Mouse (Mus musculus) neural tube, embryonic 10.5 days (tissue): ENCODE results near the gene Tnnt3.
A peak's percentile ranks its signal among the peaks of the same experiment; 100 is the strongest.

Experiments used
- DNase-seq: peaks from one replicate; pipeline ENCODE4 v3.0.0-alpha.2; 2017; ENCODE audit warnings: low spot score; ENCODE audit errors: extremely low spot score

The Tnnt3 gene

DNA sequence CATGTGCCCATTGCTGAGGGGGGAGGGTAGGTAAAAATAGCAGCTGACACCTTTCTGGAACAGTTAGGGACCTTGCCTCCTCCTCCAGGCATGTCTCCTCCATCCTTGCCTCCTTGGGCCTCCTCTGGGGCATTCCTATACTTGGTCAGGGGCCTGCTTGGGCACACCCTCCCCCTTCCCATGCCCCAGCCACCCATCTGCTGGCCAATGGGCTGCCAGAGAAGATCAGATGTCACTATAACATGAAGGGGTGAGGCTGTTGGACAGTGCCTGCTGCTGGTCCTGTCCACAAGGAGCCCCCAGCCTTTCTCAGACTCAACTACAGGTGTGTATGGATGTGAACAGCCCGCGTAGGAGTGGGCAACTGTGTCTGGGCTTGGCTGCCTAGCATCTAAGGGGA is at the start of gene Tnnt3:
Gene Tnnt3 (plus strand): TSS at position 262 of the 400 bp plus-strand sequence.
- DNase-seq: no peak

DNA sequence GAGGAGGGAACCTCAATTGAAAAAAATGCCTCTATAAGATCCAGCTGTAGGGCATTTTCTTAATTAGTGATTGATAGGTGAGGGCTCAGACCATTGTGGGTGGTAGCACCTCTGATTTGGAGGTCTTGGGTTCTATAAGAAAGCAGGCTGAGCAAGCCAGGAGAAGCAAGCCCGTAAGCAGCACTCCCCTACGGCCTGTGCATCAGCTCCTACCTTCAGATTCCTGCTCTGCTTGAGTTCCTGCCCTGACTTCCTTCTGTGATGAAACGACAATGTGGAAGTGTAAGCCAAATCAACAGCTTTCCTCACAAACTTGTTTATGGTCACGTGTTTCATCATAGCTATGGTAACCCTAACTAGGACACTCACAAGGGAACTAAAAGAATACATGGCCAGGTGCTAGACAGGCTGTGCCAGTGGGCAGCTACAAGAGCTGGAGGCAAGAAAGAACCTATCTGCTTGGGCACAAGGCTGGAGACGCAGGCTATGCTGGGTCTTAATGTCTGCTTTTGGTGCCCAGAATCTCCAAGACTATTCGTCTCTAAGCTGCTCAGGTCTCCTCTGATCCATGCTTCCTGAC is 49.5 kb upstream of the Tnnt3 start:
- no peak for DNase-seq

DNA sequence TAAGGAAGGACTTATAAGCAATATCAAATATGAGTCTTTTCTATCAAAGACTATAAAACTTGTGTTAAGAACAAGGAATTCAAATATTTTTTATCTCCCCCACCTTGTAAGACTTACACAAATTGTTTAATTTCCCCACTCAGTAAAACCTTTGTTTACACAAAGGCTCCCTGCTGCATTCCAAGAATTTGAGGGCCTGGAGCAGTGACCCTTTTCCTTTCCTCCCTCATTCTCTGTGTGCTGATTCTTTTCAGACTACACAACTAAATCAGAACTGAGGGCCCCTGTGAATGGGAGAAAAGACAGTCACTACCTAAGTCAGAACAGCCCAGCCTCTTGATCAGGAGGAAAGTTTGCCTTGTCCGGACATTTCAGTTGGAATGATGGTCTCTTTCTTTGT is 43.9 kb upstream of the Tnnt3 start:
- DNase-seq: no peak

DNA sequence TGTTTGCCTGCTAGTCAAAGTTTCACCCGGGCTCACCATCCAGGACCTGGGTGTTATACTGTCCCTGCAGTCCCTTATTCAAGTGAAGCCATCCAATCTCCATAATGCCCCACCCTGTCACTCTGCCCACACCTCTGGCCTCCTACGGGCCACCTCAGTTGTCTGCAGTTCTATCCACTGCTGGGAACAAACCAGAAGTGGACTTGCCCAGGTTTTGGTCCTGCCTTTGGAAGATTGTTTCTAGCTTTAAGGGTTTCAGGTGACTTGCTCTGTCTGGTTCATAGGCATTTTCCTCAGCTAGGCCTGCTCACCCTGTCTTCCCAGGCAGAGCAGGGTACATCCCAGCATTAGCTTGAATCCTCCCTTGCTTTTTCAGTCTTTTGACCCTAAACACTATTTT is 43.4 kb upstream of the Tnnt3 start:
- no peak for DNase-seq

DNA sequence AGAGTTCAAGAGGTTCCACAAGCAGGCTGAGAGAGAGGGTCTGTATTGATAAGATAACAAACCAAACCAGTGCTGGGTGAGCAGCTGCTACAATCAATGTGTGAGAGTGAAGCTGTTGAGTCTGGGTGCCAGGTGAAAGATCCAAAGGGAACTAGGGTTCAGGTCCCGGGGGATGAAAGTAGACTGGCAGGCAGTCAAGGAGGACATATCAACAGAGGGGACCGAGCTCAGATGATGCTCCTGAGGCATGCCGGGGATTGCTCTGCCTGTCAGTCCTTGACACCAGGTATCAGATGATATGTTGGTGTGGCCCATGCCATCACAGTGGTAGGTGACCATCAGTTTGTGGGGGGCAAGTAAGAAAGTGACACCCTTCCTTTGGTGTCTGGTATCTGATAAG is 41.8 kb upstream of the Tnnt3 start:
- DNase-seq: no peak

DNA sequence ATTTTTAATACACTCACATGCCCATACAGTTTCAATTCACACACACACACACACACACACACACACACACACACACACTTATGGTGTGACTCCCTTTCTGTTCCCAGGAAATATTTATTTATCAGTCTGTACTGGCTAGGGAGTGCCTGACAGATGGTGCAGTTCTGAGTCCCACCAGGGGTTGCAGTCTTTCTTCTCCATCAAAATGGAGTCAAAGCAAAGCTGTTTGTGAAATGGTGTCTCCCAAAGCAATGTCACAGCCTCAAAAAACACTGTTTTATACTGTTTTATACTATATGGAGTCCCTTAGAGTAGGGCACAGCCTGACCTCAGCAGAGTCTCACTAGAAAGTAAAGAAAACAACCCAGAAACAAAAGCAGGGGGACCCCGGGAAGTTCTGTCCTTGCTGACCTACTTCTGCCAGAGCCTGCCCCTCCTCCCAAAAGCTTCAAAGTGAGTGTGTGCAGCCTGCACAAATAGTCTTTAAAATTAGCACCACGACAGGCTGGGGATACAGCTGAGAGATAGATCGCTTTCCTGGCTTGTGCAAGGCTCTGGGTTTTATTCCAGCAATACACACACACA is 41.3 kb upstream of the Tnnt3 start:
- DNase-seq: no peak

DNA sequence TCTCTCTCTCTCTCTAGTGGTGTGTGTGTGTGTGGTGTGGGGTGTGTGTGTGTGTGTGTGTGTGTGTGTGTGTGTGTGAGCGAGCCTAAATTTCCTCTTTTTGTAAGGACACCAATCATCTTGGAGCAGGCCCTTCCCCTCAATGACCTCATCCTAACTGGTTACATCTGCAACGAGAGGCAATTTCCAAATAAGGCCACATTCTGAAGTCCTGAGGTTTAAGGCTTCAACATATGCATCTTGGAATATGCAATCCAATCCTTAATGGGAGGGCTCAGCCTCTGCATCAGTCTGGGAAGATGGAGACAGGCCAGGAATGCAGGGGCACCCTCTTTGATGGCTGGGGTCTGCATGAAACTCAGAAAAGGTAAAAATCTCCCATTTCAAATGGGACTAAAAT is 40.6 kb upstream of the Tnnt3 start:
- peak; percentile 47 for DNase-seq

DNA sequence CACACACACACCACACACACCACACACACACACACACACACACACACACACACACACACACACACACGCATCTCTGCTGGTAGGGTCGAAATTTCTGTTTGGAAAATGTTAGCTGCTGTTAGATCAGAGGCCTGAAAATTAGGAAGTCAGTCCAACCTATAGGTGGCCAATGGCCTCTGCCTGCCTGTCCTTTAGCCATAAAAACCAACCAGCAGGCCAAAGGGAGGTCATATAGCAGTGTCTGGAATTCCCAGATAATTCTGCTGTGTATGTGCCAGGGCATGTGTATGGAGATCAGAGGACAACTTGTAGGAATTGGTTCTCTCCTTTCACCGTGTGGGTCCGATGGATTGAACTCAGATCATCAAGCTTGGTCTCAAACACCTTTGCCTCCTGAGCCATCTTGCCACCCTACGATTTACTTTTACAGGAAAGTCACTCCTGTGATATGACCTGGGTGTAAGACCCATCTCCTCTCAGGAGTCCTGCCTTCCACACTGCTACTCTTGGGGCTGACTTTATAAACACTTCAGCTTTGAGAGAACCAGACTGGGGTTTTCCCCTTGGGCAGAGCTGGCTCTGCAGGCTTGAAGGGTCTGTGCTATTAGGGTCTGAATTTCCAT is 39.8 kb upstream of the Tnnt3 start:
- DNase-seq: no peak

DNA sequence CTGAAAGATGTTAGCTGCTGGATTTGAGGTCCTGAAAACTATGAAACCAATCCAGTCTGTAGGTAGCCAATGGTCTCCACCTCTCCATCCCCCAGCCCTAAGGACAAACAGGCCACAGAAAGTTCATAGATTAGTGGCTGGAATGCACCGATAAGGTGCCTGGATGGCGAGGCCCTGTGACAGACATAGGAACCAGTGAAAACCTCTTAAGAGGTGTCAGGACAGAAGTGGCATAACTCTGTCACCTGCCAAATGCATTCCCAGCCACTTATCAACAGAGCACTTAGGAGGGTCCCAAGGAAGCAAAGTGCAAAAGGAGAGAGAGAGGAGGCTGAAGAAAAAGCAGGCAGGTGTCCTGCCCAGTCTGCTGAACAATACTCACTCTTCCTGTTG is 39.3 kb upstream of the Tnnt3 start:
- no peak for DNase-seq

DNA sequence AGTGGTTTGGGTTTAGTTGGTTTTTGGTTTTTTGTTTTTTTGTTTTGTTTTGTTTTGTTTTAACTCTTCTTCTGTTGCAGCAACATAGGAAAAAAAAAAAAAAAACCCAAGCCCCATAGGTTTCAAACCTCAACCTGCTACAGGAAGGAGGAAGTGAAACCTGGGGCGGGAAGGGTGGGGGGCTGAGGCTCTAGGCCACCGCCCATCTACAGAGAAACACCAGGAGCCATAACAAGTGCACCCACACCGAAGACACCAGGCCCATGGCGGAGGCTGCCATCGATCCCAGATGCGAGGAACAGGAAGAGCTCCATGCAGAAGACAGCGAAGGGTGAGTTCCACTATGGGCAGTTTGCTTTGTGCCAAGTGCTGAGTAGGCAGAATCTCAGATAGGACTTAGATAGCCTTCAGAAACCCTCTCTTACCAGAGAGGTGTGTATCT is 38.0 kb upstream of the Tnnt3 start, which contains the start of gene Lsp1:
Gene Lsp1 (plus strand): TSS at position 174 of the 442 bp plus-strand sequence.
- DNase-seq: no peak

DNA sequence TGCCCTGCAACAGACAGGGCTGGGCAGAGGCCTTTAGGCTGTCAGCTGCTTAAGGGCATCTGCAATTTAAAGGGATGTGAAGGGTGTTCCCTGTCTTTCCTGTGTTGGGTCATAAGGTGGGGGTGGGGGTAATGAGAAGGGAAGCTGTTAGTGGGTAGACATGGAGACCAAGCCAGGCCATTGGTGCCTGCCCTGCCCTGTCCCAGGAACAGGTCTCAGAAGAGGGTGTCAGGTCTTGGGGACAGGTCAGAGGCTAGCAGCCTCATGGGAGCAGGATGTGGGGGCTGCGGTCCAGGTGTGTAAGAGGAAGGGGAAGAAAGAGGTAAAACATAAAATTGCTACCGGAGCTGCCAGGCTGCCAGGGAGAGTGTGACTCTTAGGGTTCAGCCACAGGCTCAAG is 37.2 kb upstream of the Tnnt3 start:
- no peak for DNase-seq

DNA sequence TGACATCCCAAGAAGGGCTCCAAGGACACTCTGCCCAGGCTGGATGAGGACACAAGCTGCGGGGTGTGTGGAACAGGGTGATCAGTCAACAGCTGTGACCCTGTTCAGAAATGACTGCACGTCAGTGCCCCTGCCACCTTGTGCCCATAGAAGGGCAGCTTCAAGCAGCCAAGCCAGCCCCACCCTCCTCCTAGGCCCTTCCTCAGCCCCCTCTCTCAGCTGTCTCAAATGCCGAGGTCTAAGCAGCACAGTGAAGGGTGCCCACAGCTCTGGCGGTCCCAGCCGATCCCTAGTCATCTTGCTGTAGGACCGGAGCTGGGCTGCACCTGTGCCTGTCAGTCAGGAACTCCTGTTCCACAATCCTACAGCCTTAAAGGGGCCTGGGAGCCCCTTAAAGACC is 36.4 kb upstream of the Tnnt3 start:
- no peak for DNase-seq

DNA sequence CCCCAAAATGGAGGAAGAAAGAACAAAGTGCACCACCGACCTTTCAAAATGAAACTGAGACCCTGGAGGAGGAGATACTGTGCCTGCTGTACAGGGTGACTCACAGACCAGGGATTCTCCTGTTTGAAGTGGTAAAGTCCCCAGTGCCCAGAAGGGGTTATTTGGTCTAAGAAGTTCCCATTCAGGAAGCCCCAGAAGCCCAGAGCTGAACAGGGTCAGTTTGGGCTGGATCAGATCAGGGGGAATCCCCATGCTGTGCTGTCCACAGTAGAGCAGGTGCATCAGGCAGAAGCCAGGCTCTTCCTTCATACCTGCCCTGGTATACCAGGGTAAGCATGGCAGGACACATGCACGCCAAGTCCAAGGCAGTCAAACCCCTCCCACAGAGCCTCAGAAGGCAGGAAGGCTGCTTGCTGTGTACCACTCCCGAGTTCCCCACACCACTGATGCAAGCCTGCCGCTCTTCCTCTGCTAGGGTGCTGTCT is 36.0 kb upstream of the Tnnt3 start:
- DNase-seq: no peak

DNA sequence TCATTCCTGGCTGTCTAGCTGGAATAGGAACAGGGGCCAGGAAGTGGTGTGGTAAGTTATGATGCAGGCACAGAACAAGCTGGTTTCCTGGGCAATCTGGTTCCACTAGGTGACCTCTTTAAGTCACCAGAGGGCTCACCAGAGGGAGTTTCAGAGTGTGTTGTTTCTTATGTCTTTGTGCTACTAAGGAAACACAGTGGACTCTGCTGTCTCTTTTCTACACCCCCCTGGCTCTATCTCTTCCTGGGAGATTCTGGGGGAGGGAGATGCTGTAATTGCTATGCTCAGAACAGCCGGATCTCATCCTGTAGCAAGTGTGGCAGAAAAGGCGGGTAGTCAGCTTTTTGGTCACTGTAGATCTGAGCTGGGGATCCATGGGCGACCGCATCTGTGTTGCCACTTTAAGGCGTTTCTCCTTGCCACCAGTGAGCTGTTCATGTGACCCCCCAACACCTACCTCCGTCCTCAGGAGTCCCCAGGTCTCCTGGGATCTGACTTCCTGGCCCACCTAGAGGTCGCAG is 28.4 kb upstream of the Tnnt3 start:
- no peak for DNase-seq

DNA sequence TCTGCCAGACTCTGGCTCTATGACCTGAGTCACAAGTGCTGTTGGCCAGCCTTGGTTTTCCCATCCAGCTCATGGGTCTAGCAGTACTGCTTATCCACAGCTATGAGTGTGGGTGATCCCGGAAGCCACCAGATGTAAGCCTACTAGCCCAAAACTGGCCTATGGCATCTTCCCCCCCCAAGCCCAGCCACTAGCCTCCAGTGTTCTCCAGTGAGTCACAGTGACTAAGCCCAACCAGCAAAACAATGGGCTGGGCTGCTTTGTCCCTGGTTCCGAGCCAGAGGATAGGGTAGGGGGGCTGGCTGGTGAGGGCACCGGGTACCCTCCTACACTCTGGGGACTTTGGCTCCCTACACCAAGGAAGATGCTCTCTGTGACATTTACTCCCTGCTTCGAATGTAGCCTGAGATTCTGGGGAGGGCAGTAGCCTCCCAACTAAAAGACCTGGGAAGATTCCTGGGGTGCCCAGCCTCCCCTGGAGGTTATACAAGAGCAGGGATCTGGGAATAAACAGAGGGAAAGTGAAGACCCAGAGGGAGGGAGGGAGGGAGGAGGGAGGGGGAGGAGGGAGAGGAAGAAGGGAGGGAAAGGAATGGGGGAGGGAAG is 27.7 kb upstream of the Tnnt3 start:
- DNase-seq: peak; percentile 51

DNA sequence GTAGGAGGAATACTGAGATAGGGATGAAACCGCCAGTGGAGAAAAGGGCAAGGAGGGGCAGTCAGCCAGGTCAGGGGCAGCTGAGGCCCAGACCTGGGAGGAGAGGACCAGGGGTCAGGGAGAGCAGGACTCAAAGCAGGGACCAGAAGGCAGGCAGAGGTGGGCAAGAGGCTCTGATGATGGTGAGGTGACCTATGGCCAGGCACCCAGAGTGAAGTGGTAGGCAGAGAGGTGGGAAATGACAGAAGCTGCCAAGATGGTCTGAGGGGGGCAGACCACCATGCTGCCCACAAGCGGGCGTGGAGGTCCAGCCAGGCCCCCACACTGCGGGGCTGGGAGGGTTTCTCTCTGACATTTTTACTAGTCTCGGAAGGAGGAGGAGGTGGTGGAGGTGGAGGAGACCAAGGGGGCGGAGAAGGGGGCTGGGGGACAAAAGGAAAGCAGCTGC is 27.2 kb upstream of the Tnnt3 start:
- DNase-seq: no peak

DNA sequence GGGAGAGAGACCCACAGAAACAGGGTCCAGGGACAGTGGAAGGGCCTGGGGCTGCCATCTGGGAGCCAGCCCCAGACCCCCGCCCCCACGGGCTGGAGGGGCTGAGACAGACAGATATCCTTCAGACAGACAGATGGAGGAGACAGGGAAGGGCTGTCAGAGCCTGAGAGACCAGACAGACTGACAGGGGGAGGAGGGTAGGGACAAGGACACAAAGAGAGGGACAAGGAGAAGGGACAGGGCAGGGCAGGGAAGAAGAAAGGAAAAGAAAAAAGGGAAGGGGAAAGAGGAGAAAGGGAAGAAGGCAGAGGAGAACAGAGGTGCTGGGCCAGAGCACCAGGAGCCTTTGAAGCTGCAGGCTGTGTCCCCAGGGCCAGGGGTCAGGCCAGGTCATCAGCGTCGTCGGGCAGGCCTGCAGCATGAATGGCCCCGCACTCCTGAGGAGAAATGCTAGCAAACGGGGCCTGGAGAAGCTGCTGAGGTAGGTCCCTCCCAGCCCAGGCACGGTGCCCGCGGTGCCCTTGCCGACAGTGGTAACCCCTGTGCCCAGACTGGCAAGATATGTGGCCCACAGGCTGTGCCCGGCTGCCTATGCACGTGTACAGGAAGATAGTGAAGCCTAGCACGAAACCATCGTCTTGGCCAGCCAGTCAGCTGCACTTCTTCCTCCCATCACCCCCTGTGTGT is 26.6 kb upstream of the Tnnt3 start:
- peak; percentile 41 for DNase-seq

DNA sequence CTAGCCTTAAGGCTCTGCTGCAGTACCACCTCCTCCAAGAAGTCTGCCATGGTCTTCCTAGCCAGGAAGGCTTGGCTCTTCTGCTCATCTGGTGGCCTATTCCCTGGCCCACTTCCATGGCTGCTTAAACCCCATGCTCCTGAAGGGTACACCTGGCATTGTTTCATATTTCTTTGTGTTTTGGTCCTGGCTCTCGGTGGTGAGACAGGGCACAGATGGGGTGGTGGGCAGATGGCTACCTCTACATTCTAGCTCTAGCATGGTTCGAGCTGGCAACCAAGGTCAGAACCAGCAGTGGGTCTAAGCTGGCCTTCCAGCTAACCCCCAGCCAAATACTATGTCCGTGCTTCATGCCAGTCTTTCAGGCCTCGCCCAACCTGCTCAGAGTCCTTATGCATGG is 25.7 kb upstream of the Tnnt3 start:
- no peak for DNase-seq

DNA sequence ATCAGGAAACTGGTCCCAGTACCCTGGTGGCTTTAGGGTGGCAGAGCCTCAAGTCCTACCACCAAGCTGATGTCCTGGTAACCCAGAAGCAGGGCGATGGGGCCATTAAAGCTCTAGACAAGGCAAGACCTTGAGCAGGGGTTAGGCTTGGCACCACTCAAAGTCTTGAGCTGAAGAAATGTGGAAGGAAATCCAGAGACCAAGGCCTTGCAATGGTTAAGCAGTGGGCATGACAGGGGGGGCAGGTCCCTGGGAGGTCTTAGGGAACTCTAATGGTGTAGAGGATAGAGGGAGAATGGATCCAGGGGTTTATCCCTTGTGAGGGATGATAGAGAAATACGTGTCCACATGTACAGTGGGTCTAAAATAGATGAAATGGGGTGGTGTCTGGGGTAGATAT is 25.2 kb upstream of the Tnnt3 start:
- no peak for DNase-seq

DNA sequence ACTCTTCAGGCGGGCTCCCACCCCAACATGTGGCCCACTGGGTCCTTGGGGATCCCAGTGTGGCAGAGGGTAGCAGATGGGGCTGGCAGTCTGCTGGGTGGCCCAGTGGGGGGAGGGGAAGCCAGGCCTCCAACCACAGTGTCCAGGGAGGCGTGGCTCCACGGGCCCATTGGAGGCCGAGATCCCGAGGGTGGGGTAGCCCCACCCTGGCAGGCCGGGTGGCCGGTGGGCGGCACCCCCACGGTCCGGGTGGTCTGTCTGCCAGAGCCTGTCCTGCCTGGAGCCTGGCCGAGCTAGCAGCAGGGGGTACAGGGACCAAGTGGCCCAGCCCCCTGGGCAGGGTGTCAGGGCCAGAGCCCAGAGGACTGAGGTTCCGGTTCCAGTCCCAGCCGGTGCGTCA is 23.8 kb upstream of the Tnnt3 start:
- no peak for DNase-seq

DNA sequence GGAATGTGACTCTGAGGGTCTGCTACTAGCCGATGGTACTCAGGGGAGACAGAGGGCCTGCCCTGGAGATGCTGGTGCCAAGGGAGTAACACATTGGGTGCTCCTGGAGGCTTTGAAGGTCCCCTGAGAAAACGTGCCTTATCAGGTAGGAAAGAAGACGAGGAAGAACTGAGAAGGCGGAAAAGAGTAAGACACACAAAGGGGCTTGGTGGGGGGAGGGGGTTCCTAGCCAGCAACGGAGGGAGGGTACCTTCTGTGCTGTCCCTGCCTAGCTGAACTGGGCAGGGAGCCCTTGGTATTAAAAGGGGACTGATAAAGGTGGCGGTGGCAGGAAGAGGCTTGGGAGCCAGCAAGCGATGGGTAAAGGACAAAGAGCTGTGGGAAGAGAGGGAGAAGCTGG is 23.0 kb upstream of the Tnnt3 start:
- DNase-seq: no peak

DNA sequence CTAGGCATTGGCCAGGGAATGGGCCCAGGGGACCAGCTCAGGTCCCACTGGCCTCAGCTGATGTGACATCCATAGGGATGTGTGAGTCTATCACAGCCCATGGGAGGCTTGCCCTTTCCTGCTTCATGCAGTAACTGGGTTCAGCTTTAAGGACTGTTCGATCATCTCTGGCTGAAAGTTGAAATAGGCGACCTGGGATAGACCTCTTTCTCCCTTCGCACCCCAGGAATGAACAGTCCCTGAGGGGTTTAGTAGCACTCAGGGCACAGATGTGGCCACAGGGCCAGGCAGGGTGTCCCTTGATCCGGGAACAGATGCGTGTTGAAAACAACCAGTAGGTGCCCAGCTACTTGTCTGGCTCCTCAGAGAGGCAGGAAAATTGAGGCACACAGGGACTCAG is 22.4 kb upstream of the Tnnt3 start:
- no peak for DNase-seq
